Mouse (Mus musculus) embryonic fibroblast, embryonic 13.5 days (primary cell): ENCODE data around the gene Fzd7.

Experiments
- CTCF ChIP-seq: IDR thresholded peaks from 2 replicates; pipeline ENCODE4 v1.5.1; 2011; ENCODE audit warnings: mild to moderate bottlenecking, control low read depth, low read length, moderate library complexity, borderline replicate concordance; ENCODE audit not compliant: insufficient read depth
- POLR2A ChIP-seq: IDR thresholded peaks from 2 replicates; pipeline ENCODE4 v1.6.1; 2011; ENCODE audit warnings: low read depth, mild to moderate bottlenecking, control low read depth, low read length, moderate library complexity

- TF ChIP-seq POLR2A (no peak), CTCF (no peak)
Observed at GRCm38 (mm10) chr1:59456825-59457224, 25.4 kb upstream of the Fzd7 start.
